Mouse (Mus musculus) kidney, embryonic 16.5 days (tissue): ENCODE measurements around the gene Fam25c. TPM values are rescaled to one million over a fixed set of nuclear protein-coding genes. Genes with fewer than 3 reads are reported as not detected.

Experiments used
- ATAC-seq: fragments of 200-750 bp; cut with Nextera tagmentation; 2 replicates; pipeline ENCODE4 v1.8.0; 2017; ENCODE audit warnings: moderate TSS enrichment; ENCODE audit not compliant: low FRiP score, low TSS enrichment
- H3K27ac ChIP-seq: fragments of 300-500 bp; sonication (generic); 2 replicates; pipeline ENCODE4 v1.5.1; 2014; ENCODE audit warnings: low read length
- H3K27me3 ChIP-seq: fragments of 300-500 bp; sonication (generic); 2 replicates; pipeline ENCODE4 v1.6.1; 2014; ENCODE audit warnings: low read length, control low read depth, mixed read lengths; ENCODE audit not compliant: insufficient read depth
- H3K36me3 ChIP-seq: fragments of 300-500 bp; sonication (generic); 2 replicates; pipeline ENCODE4 v1.6.1; 2014; ENCODE audit warnings: low read length, control low read depth, mixed read lengths; ENCODE audit not compliant: insufficient read depth
- H3K4me1 ChIP-seq: fragments of 300-500 bp; sonication (generic); 2 replicates; pipeline ENCODE4 v1.6.1; 2014; ENCODE audit warnings: low read length, control low read depth, mixed read lengths; ENCODE audit not compliant: insufficient read depth
- H3K4me2 ChIP-seq: fragments of 300-500 bp; sonication (generic); replicated peaks from 2 replicates; pipeline ENCODE4 v1.6.1; 2014; ENCODE audit warnings: low read depth, low read length
- H3K4me3 ChIP-seq: fragments of 300-500 bp; sonication (generic); 2 replicates; pipeline ENCODE4 v1.5.1; 2014; ENCODE audit warnings: mild to moderate bottlenecking, low read length
- H3K9ac ChIP-seq: fragments of 300-500 bp; sonication (generic); replicated peaks from 2 replicates; pipeline ENCODE4 v1.6.1; 2014; ENCODE audit warnings: low read length
- H3K9me3 ChIP-seq: fragments of 300-500 bp; sonication (generic); 2 replicates; pipeline ENCODE4 v1.6.1; 2016; ENCODE audit warnings: low read length, control low read depth
- WGBS: fragments of 180-500 bp; shearing (Covaris S2); extraction: QIAGEN DNeasy Blood & Tissue Kit; methylation state at CpG from one replicate; pipeline ENCODE4 v1.1.7; 2014; 5-methylcytosine and 5-hydroxymethylcytosine counted together
- polyA plus RNA-seq: library from polyadenylated mRNA; unstranded; fragments of >200 nt; fragmentation: Nextera tagmentation; extraction: Ambion mirVana; gene quantifications from 2 replicates; pipeline ENCODE4 v1.2.1, GENCODE M21; 2015

Fam25c gene
- polyA plus RNA-seq, 1 experiment from 2014 or later: 1.1 TPM

- ATAC-seq: no peak
- 86% methylated on average over 4 of the region's 4 CpGs for WGBS
- H3K9ac ChIP-seq: no peak overlapping the region
- H3K4me3 ChIP-seq: no peak overlapping the region
- H3K9me3 ChIP-seq: no peaks in the 10 kb centered on the region
- no peaks in the 10 kb centered on the region for H3K27me3 ChIP-seq
- no peaks in the 10 kb centered on the region for H3K4me1 ChIP-seq
- H3K27ac ChIP-seq: no peak overlapping the region
- no peaks in the 10 kb centered on the region for H3K36me3 ChIP-seq
- H3K4me2 ChIP-seq: no peak overlapping the region
Observed at GRCm38 (mm10) chr14:34354456-34354855, 777 bp downstream of the Fam25c start.

GRCm38 (mm10) chr14:34353326-34353725 lies 1.9 kb downstream of the Fam25c start:
- no peaks in the 10 kb centered on the region for H3K4me1 ChIP-seq
- no peak for ATAC-seq
- H3K27me3 ChIP-seq: no peaks in the 10 kb centered on the region
- 87% methylated on average over 3 of the region's 3 CpGs for WGBS
- H3K9me3 ChIP-seq: no peaks in the 10 kb centered on the region
- no peak overlapping the region for H3K4me2 ChIP-seq
- no peak overlapping the region for H3K4me3 ChIP-seq
- no peaks in the 10 kb centered on the region for H3K36me3 ChIP-seq
- H3K9ac ChIP-seq: no peak overlapping the region
- H3K27ac ChIP-seq: peak overlapping the region; percentile 26; the same call in 1 of the 2 replicates

GRCm38 (mm10) chr14:34352523-34352922 lies 2.7 kb downstream of the Fam25c start:
- Histone ChIP-seq H3K36me3 (no peaks in the 10 kb centered on the region), H3K9ac (no peak overlapping the region), H3K27ac (0 out of 2 replicates have a peak overlapping the region, but pooled peaks have one; percentile 36), H3K4me3 (no peak overlapping the region), H3K4me2 (no peak overlapping the region), H3K27me3 (no peaks in the 10 kb centered on the region), H3K9me3 (no peaks in the 10 kb centered on the region), H3K4me1 (no peaks in the 10 kb centered on the region)
- 75% methylated on average over 6 of the region's 6 CpGs for WGBS
- ATAC-seq: no peak

GRCm38 (mm10) chr14:34351660-34352059 lies 3.6 kb downstream of the Fam25c start:
- no peak for ATAC-seq

GRCm38 (mm10) chr14:34349007-34349406 lies 6.2 kb downstream of the Fam25c start:
- H3K4me2 ChIP-seq: no peak overlapping the region
- no peaks in the 10 kb centered on the region for H3K36me3 ChIP-seq
- H3K9me3 ChIP-seq: no peaks in the 10 kb centered on the region
- no peak overlapping the region for H3K4me3 ChIP-seq
- H3K9ac ChIP-seq: no peak overlapping the region
- H3K27me3 ChIP-seq: no peaks in the 10 kb centered on the region
- no peak for ATAC-seq
- no peaks in the 10 kb centered on the region for H3K4me1 ChIP-seq
- no peak overlapping the region for H3K27ac ChIP-seq
- WGBS: 81% methylated on average over 8 of the region's 8 CpGs

More at GRCm38 (mm10) chr14:34351660-34352059, 3.6 kb downstream of the Fam25c start:
- Histone ChIP-seq H3K4me3 (no peak overlapping the region), H3K27ac (no peak overlapping the region), H3K9me3 (no peaks in the 10 kb centered on the region), H3K27me3 (no peaks in the 10 kb centered on the region), H3K4me2 (no peak overlapping the region), H3K36me3 (no peaks in the 10 kb centered on the region), H3K9ac (no peak overlapping the region), H3K4me1 (no peaks in the 10 kb centered on the region)
- WGBS: 63% methylated on average over 3 of the region's 3 CpGs

- ATAC-seq: no peak
- H3K4me1 ChIP-seq: no peaks in the 10 kb centered on the region
- H3K4me3 ChIP-seq: no peak overlapping the region
- H3K27me3 ChIP-seq: no peaks in the 10 kb centered on the region
- H3K9ac ChIP-seq: no peak overlapping the region
- no peak overlapping the region for H3K27ac ChIP-seq
- H3K36me3 ChIP-seq: peaks cover 4% of the 10 kb centered on the region; the same call in 1 of the 2 replicates
- no peaks in the 10 kb centered on the region for H3K9me3 ChIP-seq
- no peak overlapping the region for H3K4me2 ChIP-seq
- 79% methylated on average over 7 of the region's 7 CpGs for WGBS
Observed at GRCm38 (mm10) chr14:34348301-34348700, 6.9 kb downstream of the Fam25c start.

- WGBS: 90% methylated on average over 5 of the region's 5 CpGs
- Histone ChIP-seq H3K4me3 (no peak overlapping the region), H3K27me3 (no peaks in the 10 kb centered on the region), H3K9me3 (no peaks in the 10 kb centered on the region), H3K27ac (no peak overlapping the region), H3K9ac (no peak overlapping the region), H3K4me2 (no peak overlapping the region), H3K4me1 (no peaks in the 10 kb centered on the region), H3K36me3 (peaks cover 13% of the 10 kb centered on the region)
- no peak for ATAC-seq
Observed at GRCm38 (mm10) chr14:34347084-34347483, 8.1 kb downstream of the Fam25c start.

- no peaks in the 10 kb centered on the region for H3K27me3 ChIP-seq
- ATAC-seq: peak; percentile 51; the same call in 1 of the 2 replicates
- no peak overlapping the region for H3K4me3 ChIP-seq
- no peak overlapping the region for H3K4me2 ChIP-seq
- no peak overlapping the region for H3K9ac ChIP-seq
- H3K27ac ChIP-seq: no peak overlapping the region
- 55% methylated on average over 12 of the region's 12 CpGs for WGBS
- no peaks in the 10 kb centered on the region for H3K9me3 ChIP-seq
- no peaks in the 10 kb centered on the region for H3K4me1 ChIP-seq
- peaks cover 24% of the 10 kb centered on the region for H3K36me3 ChIP-seq
Observed at GRCm38 (mm10) chr14:34345771-34346566, 9.3 kb downstream of the Fam25c start.

GRCm38 (mm10) chr14:34344361-34344760 lies 10.9 kb downstream of the Fam25c start:
- H3K27ac ChIP-seq: no peak overlapping the region
- H3K4me3 ChIP-seq: no peak overlapping the region
- H3K27me3 ChIP-seq: no peaks in the 10 kb centered on the region
- 93% methylated on average over 5 of the region's 5 CpGs for WGBS
- H3K4me1 ChIP-seq: no peaks in the 10 kb centered on the region
- no peak overlapping the region for H3K9ac ChIP-seq
- ATAC-seq: no peak
- no peaks in the 10 kb centered on the region for H3K9me3 ChIP-seq
- peaks cover 35% of the 10 kb centered on the region for H3K36me3 ChIP-seq
- no peak overlapping the region for H3K4me2 ChIP-seq

- Histone ChIP-seq H3K36me3 (peaks cover 42% of the 10 kb centered on the region), H3K9me3 (no peaks in the 10 kb centered on the region), H3K9ac (no peak overlapping the region), H3K4me1 (no peaks in the 10 kb centered on the region), H3K4me3 (no peak overlapping the region), H3K27me3 (no peaks in the 10 kb centered on the region), H3K4me2 (no peak overlapping the region), H3K27ac (no peak overlapping the region)
- 89% methylated on average over 4 of the region's 4 CpGs for WGBS
- no peak for ATAC-seq
Observed at GRCm38 (mm10) chr14:34343078-34343477, 12.2 kb downstream of the Fam25c start.
